Mouse (Mus musculus) lung, embryonic 15.5 days (tissue): Measurements from ENCODE around the gene Eif4e1b. TPM values are rescaled to one million over a fixed set of nuclear protein-coding genes. Genes with fewer than 3 reads are reported as not detected.
A peak's percentile ranks its signal among the peaks of the same experiment; 100 is the strongest.
"Not testable (repeated sequence)": the region's sequence is repeated elsewhere in the genome, so short reads cannot be mapped to it uniquely, and the experiment has no call there.

Source experiments
- ATAC-seq: fragments of 200-750 bp; cut with Nextera tagmentation; 2 replicates; pipeline ENCODE4 v1.8.0; 2017; ENCODE audit warnings: moderate number of reproducible peaks, borderline replicate concordance; ENCODE audit not compliant: low FRiP score, low TSS enrichment; ENCODE audit errors: extremely low read depth
- H3K27ac ChIP-seq: fragments of 300-500 bp; sonication (generic); 2 replicates; pipeline ENCODE4 v1.5.1; 2015; ENCODE audit warnings: moderate library complexity, mild to moderate bottlenecking, inconsistent platforms
- H3K27me3 ChIP-seq: fragments of 300-500 bp; sonication (generic); 2 replicates; pipeline ENCODE4 v1.6.1; 2015; ENCODE audit warnings: inconsistent platforms
- H3K36me3 ChIP-seq: fragments of 300-500 bp; sonication (generic); 2 replicates; pipeline ENCODE4 v1.6.1; 2015; ENCODE audit warnings: inconsistent platforms
- H3K4me1 ChIP-seq: fragments of 300-500 bp; sonication (generic); 2 replicates; pipeline ENCODE4 v1.6.1; 2015; ENCODE audit warnings: inconsistent platforms
- H3K4me2 ChIP-seq: fragments of 300-500 bp; sonication (generic); 2 replicates; pipeline ENCODE4 v1.6.1; 2015; ENCODE audit warnings: inconsistent platforms, mild to moderate bottlenecking, moderate library complexity
- H3K4me3 ChIP-seq: fragments of 300-500 bp; sonication (generic); 2 replicates; pipeline ENCODE4 v1.5.1; 2015; ENCODE audit warnings: mild to moderate bottlenecking, inconsistent platforms
- H3K9ac ChIP-seq: fragments of 300-500 bp; sonication (generic); 2 replicates; pipeline ENCODE4 v1.6.1; 2015; ENCODE audit warnings: inconsistent platforms
- H3K9me3 ChIP-seq: fragments of 300-500 bp; sonication (generic); 2 replicates; pipeline ENCODE4 v1.6.1; 2016; ENCODE audit warnings: inconsistent platforms
- WGBS: fragments of 180-500 bp; shearing (Covaris S2); methylation state at CpG from one replicate; pipeline ENCODE4 v1.1.7; 2015; 5-methylcytosine and 5-hydroxymethylcytosine counted together
- polyA plus RNA-seq: library from polyadenylated mRNA; unstranded; fragments of >200 nt; fragmentation: Nextera tagmentation; extraction: Ambion mirVana; gene quantifications from 2 replicates; pipeline ENCODE4 v1.2.1, GENCODE M21; 2015

Eif4e1b gene
- polyA plus RNA-seq, 1 experiment from 2014 or later = not detected

DNA sequence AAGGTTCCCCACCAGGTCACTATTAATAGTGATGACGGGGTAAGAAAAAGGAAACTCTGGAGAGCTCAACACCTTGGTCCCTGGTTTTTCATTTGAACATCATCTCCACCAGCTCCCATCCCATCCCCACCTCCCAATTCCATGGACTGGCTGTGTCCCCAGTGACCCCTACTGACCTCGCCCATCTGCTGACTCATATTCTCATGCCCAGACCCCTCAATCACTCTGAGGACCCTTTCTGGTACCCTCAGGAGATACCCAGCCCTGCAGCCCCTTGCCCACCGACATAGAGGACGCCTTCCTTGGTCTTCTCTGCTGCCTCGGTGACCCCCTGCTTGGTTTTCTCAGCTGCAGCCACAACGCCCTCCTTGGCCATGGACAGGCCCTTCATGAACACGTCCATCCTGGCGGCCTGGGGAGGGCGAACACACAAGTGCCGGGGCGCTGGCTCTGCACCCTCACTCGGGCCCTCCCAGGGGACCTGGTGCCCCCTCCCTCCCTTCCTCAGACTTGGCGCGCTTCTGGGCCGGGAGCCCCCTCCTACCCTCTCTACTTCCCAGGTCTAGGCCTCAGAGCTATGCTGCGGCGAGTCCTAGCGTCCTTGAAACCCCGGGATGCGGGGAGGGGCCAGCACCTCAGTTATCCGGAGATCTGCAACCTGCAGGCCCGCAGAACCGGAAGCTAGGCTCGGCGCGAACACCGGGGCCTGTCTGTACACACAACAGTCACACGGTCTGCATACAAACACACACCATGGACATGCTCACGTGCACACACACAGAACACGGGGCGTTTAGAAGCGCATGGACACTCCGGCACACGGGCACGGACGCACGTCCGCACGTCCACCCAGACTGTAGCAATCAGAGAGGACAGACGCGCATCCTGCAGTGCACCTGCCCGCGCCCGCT is 18.3 kb upstream of the Eif4e1b start:
- H3K27me3 ChIP-seq = peaks cover 57% of the 10 kb centered on the region
- ATAC-seq = peak; percentile 19; the same call in 1 of the 2 replicates

DNA sequence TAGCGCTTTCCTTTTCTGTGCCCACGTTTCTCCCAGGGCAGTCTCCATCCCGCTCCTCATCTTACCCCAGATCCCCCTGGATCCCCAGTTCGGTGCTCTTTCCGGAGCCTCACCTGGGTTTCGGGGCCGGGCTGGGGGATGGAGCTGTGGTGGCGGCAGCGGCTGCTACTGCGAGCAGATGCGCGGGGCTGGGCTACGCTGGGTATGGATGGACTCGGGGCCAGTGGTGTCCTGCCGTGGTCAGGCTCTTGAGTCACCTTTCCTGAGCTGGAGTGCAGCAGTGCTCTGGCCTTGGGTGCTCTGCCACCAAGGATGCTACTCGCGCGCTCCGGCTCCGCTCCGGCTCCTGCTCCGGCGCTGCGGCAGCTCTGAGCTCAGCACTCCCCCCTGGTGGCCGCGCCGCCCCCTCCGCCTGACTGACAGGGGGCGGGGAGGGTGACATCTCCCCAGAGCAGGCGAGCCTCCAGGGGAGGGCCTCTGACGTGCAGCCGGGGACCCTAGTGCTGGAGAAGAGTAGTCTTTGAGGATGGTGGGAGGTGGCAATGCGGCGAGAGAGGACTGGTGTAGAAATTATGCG is 17.5 kb upstream of the Eif4e1b start, which contains the start of gene Sncb:
Gene Sncb, minus strand, starts transcription at position 404 of the 577 bp plus-strand sequence.
- H3K4me1 ChIP-seq = peaks cover 10% of the 10 kb centered on the region
- peaks cover 53% of the 10 kb centered on the region for H3K27me3 ChIP-seq
- peak; percentile 46; the same call in 1 of the 2 replicates for ATAC-seq
- 1% methylated on average over 35 of the region's 35 CpGs for WGBS
- H3K36me3 ChIP-seq = no peaks in the 10 kb centered on the region
- H3K27ac ChIP-seq = no peak within 1 kb of the TSS
- H3K9ac ChIP-seq = no peak within 1 kb of the TSS
- H3K4me3 ChIP-seq = peak within 1 kb of the TSS; percentile 18; the same call in 1 of the 2 replicates
- no peaks in the 10 kb centered on the region for H3K9me3 ChIP-seq
- H3K4me2 ChIP-seq = peak within 1 kb of the TSS; percentile 44

More for the DNA sequence above, 18.3 kb upstream of the Eif4e1b start:
- Histone ChIP-seq H3K9ac (no peak overlapping the region), H3K4me3 (peak overlapping the region; percentile 18; the same call in 1 of the 2 replicates), H3K27ac (no peak overlapping the region), H3K4me1 (peaks cover 10% of the 10 kb centered on the region), H3K36me3 (no peaks in the 10 kb centered on the region), H3K9me3 (no peaks in the 10 kb centered on the region), H3K4me2 (peak overlapping the region; percentile 44)
- WGBS = 5% methylated on average over 44 of the region's 44 CpGs

DNA sequence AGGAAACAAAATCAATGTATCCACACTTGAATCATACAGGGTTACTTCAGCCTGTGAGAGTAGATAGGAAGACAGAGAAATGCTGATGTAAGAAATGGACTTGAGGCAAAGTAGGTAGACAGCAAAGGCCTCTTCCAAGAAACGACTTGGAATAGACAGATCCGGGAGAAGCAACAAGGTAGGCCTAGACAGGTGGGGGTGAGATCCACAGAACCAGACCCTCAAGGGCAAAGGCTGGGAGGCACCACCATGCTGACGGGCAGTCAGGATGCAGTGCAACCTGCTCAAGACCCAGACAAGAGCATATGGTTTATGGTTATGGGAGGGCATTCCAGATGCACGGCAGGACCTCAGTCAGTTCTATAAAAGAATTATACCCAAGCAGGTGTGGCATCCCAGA is 16.8 kb upstream of the Eif4e1b start:
- ATAC-seq = no peak
- Histone ChIP-seq H3K36me3 (no peaks in the 10 kb centered on the region), H3K27ac (no peak overlapping the region), H3K9me3 (no peaks in the 10 kb centered on the region), H3K4me3 (no peak overlapping the region), H3K9ac (no peak overlapping the region), H3K4me1 (peaks cover 10% of the 10 kb centered on the region), H3K4me2 (no peak overlapping the region), H3K27me3 (peaks cover 53% of the 10 kb centered on the region)
- WGBS = 81% methylated on average over 4 of the region's 4 CpGs

DNA sequence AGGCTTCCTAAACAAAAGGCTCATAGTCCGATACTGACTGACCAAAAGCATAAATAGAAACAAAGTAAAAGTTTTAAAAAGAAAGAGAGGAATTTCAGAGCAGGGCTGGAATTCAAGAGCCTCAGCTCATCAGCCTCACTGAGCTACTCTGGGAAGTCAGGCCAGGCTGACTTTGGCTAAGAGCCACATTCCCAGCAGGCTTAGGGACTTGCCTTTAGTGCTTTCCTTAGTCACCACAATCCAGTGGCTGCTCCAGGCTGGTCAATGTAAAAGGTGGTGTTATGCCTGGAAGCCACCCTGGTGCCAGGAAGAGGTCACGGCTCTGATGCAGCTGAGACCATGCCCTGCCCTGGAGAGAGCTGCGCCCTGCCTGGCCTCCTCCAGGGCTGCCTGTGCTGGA is 3.2 kb upstream of the Eif4e1b start:
- Histone ChIP-seq H3K27me3 (no peaks in the 10 kb centered on the region), H3K4me2 (no peak overlapping the region), H3K9me3 (no peaks in the 10 kb centered on the region), H3K36me3 (no peaks in the 10 kb centered on the region), H3K4me1 (no peaks in the 10 kb centered on the region), H3K27ac (no peak overlapping the region), H3K4me3 (no peak overlapping the region), H3K9ac (no peak overlapping the region)
- WGBS = 63% methylated on average over 3 of the region's 3 CpGs
- ATAC-seq = no peak

DNA sequence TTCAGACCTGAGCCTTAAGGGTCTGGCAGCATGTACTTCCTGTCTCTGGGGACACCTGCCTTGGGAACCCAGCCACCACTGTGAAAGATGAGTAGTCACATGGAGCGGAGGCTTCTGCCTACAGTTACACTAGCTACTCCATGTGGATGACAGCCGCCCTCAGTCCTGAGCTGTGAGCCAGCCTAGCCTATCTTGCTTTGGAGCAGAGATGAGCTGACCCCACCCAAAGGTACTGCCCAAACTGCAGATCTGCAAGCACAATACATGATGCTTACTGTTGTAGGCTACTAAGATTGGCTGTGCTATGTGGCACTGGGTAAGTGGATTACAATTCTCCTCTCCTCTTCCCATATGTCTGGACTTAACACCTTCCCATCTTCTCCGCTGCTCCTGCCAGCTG is 2.7 kb upstream of the Eif4e1b start:
- 78% methylated on average over 3 of the region's 3 CpGs for WGBS
- H3K4me2 ChIP-seq = no peak overlapping the region
- H3K4me1 ChIP-seq = no peaks in the 10 kb centered on the region
- H3K4me3 ChIP-seq = no peak overlapping the region
- no peak overlapping the region for H3K27ac ChIP-seq
- no peak overlapping the region for H3K9ac ChIP-seq
- H3K36me3 ChIP-seq = no peaks in the 10 kb centered on the region
- no peak for ATAC-seq
- H3K9me3 ChIP-seq = no peaks in the 10 kb centered on the region
- H3K27me3 ChIP-seq = no peaks in the 10 kb centered on the region

DNA sequence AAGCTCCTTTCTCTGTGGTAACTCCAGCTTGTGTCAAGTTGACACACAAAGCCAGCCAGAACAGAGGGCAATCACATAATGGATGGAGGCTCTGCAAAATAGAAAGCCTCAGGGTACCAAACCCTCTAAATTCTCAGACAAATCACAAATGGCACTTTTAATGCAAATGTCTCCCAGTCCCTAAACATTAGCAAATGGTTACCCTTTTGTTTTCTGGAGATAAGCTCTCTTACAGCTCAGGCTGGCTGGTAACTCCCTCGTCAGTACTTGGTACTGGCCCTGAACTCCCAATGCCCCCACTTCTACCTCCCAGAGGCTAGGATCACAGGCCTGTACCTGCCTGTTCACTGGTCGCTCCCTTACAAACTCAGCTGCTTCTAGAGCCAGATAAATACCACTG is 563 bp upstream of the Eif4e1b start:
- Histone ChIP-seq H3K4me3 (no peak overlapping the region), H3K36me3 (no peaks in the 10 kb centered on the region), H3K27me3 (no peaks in the 10 kb centered on the region), H3K27ac (no peak overlapping the region), H3K4me2 (no peak overlapping the region), H3K4me1 (no peaks in the 10 kb centered on the region), H3K9ac (no peak overlapping the region), H3K9me3 (no peaks in the 10 kb centered on the region)
- 40% methylated on average over 2 of the region's 2 CpGs for WGBS
- ATAC-seq = no peak

DNA sequence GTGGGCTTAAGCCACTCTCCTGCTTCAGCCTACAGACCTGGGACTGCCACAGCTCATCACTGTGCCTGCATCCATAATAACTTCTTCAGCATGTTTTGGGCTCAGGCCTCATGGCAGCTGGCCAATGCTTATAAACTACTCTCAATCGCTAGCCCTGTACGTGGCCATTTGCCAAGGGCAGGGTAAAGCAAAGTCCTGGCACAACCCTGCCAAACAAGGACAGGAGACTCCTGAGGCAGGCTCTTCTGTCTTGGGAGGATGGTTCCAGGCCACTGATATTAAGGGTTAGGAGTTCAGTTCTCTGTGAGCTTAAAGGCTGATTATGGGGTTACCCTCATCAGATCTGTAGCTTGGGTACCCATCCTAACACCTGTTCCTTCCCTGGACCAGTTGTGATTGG is 3.8 kb downstream of the Eif4e1b start:
- peaks cover 11% of the 10 kb centered on the region; the same call in 1 of the 2 replicates for H3K27me3 ChIP-seq
- not testable (repeated sequence) for H3K27ac ChIP-seq, H3K4me1 ChIP-seq, H3K36me3 ChIP-seq, H3K9ac ChIP-seq, H3K9me3 ChIP-seq, H3K4me3 ChIP-seq, H3K4me2 ChIP-seq, ATAC-seq
- 35% methylated on average over 2 of the region's 2 CpGs for WGBS

DNA sequence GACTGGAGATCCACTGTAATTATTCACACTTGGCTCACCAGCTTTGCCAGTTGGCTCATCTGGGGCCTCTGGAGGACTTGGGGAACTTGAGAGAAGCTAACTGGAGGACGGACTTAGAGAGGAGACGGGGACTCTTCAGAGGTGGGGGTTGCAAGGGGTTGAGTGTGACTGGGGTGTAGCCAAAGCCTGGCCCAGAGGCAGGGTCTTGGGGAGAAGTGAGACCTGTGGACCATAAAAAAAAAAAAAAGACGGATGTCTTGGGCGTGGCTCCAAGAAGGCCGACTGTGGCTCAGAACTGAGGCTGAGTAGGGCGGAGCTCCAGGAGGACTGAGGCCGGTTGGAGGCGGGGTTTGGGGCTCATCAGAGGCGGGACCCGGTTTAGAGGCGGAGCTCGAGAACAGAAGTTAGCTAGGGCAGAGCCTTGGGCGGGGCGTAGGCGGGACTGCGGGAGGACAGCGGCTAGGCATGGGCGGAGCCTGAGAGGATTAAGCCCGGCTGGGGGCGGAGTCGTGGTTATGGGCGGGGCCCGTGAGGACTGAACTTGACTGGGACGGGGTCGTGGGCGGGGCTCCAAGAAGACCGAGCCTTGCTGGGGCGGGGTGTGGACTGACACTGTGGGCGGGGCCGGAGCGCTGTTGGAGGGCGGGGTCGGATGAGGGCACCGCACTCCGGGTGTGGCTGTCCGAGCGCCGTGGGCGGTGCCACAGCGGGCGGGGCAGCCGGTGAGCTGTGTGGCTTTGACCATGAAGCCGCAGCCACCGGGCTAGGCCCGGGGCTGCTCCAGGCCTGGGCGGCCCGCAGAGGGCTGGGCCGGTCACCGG is 5.2 kb downstream of the Eif4e1b start, which contains the start of gene Tspan17:
Gene Tspan17, plus strand, starts transcription at position 638 of the 821 bp plus-strand sequence.
- WGBS = 2% methylated on average over 49 of the region's 49 CpGs

DNA sequence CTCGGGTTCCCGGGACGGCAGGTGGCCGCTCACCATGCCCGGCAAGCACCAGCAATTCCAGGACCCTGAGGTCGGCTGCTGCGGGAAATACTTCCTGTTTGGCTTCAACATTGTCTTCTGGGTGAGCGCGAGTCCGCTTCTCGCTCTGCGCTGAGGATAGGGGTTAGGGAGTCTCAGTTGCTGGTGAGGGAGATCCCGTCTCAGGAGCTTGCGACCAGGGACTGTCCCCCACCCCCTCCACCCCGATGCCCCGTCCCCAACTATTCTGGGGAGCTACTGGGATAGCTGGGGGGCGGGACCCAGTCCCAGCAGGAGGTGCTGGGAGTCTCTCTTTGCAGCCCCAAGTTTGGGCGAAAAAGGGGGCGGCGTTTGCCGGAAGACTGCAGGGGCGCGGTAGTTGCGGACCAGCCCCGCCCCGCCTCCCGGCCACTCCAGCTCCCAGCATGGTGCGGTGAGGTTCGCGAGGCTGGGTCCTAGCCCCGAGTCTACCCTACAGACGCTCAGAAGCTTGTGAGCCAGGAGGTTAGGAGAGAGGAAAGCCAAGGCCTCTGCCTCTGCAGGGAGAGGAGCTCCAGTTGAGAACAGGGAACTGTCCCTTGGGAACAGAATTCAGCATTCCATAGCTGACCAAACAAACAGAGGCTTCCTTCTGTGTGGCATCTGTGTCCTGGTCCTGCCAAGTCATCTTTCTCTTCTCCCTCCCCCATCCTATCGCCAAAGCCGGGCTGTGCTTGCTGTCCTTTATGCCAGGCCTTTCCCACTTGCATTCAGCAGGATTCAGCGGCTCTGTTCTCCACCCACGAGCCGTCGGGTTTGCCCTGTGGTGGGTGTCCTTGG is 6.0 kb downstream of the Eif4e1b start:
- WGBS = 1% methylated on average over 38 of the region's 38 CpGs

More for the DNA sequence above, 5.2 kb downstream of the Eif4e1b start, which contains the start of gene Tspan17:
- peak; percentile 85 for ATAC-seq
- Histone ChIP-seq H3K27me3 (peaks cover 11% of the 10 kb centered on the region; the same call in 1 of the 2 replicates), H3K9ac (peak within 1 kb of the TSS; percentile 41), H3K9me3 (no peaks in the 10 kb centered on the region), H3K4me3 (peak within 1 kb of the TSS; percentile 59), H3K4me2 (peak within 1 kb of the TSS; percentile 97), H3K36me3 (no peaks in the 10 kb centered on the region), H3K4me1 (peaks cover 8% of the 10 kb centered on the region), H3K27ac (peak within 1 kb of the TSS; percentile 45; the same call in 1 of the 2 replicates)

DNA sequence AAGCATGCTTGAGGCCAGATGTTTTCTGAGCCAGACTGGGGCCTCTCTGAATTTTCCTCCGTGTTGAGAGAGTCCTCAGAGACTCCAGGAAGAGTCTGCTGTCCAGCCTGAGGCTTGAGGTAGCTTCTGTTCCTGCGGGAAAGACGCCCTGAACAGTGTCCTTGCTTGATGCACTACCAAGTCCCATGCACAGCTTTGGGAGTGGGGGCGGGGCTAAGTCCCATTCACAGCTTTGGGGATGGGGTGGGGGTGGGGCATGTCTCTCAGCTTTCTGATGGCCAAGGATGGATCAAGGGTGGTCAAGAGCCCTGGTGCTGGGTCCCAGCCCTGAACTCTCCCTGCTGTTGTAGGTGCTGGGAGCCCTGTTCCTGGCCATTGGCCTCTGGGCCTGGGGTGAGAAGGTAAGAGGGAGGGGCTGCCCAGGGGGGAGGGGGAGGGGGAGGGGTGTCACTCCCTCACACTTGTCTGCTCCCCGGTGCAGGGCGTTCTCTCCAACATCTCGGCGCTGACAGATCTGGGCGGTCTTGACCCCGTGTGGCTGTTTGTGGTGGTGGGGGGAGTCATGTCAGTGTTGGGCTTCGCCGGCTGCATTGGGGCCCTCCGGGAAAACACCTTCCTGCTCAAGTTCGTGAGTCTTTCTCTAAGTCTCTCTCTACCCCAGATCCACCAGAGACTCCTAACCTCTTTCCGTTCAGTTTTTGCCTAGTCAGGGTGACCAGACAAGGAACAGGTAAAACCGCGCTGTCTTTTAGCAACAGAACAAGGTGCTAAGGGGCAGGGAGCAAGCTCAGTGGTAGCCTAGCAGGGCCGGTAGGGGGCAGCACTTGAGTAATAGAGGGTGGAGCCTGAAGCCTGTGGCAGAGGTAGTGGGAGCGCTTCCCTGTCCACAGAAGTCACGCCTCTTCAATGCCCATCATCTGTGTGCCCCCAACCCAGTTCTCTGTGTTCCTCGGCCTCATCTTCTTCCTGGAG is 8.7 kb downstream of the Eif4e1b start:
- H3K4me2 ChIP-seq = no peak overlapping the region

More for the DNA sequence above, 6.0 kb downstream of the Eif4e1b start:
- peak; percentile 32 for ATAC-seq
- peak overlapping the region; percentile 45; the same call in 1 of the 2 replicates for H3K27ac ChIP-seq
- no peaks in the 10 kb centered on the region for H3K36me3 ChIP-seq
- peak overlapping the region; percentile 59 for H3K4me3 ChIP-seq
- peak overlapping the region; percentile 41 for H3K9ac ChIP-seq
- H3K9me3 ChIP-seq = no peaks in the 10 kb centered on the region
- peaks cover 8% of the 10 kb centered on the region for H3K4me1 ChIP-seq
- H3K27me3 ChIP-seq = peaks cover 11% of the 10 kb centered on the region; the same call in 1 of the 2 replicates
- H3K4me2 ChIP-seq = peak overlapping the region; percentile 97

More for the DNA sequence above, 8.7 kb downstream of the Eif4e1b start:
- H3K27ac ChIP-seq = no peak overlapping the region
- H3K9me3 ChIP-seq = no peaks in the 10 kb centered on the region
- H3K4me3 ChIP-seq = no peak overlapping the region
- H3K27me3 ChIP-seq = peaks cover 11% of the 10 kb centered on the region; the same call in 1 of the 2 replicates
- 14% methylated on average over 21 of the region's 21 CpGs for WGBS
- no peak overlapping the region for H3K9ac ChIP-seq
- no peaks in the 10 kb centered on the region for H3K36me3 ChIP-seq
- peaks cover 8% of the 10 kb centered on the region for H3K4me1 ChIP-seq
- no peak for ATAC-seq
